Mouse (Mus musculus) bone marrow macrophage, adult 2 months (primary cell): ENCODE measurements at regions not wholly inside any gene's neighbourhood (a gene's known extent, or its start where the extent isn't known, plus 50 kb on each side); places are given as distances from the start of the nearest gene placed in this dataset.

Source experiments
- CTCF ChIP-seq: IDR thresholded peaks from 2 replicates; pipeline ENCODE4 v1.5.1; 2012; ENCODE audit warnings: low read depth, mild to moderate bottlenecking, low read length, moderate library complexity
- POLR2A ChIP-seq: IDR thresholded peaks from 2 replicates; pipeline ENCODE4 v1.6.1; 2012; ENCODE audit warnings: mild to moderate bottlenecking, low read depth, low read length, borderline replicate concordance

DNA sequence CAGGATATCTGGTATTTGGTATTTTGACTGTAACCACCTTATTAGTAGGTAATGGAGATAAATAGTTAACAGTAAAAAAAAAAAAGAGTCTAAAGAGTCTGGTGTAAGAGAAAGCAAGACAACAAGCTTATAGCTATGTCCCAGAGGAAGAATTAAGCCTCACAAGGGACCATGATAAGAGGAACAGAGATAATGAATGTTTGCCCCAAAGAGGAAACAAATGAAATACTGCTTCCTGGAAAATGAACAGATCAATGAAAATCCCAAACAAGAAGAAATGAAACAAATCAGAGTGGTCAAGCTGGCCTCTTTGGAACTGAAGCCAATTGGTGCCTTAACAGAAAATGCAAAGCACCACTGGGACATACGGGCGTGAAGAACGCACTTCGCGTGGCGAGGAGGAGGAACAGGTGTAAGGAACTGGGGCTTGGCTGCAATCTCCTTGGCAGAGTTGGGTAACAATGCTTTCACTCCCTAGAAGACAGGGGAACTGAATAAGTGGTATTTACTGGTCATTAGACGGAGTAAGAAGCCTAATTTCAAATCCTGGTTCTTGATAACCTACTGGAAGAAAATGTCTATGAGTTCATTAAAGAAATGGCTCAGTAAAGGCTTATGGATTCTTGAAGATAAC, 62.2 kb upstream of the Etv6 start:
- TF ChIP-seq CTCF (no peak), POLR2A (no peak)
